Mouse (Mus musculus) erythroid progenitor cell, adult 5-6 weeks (primary cell): ENCODE data around the gene Msl2. TPM values are rescaled to one million over a fixed set of nuclear protein-coding genes. Genes with fewer than 3 reads are reported as not detected.

Experiments used
- ATAC-seq: replicated peaks from 2 replicates; pipeline ENCODE4 v1.8.0; 2016; ENCODE audit warnings: moderate number of reproducible peaks, mild to moderate bottlenecking, moderate TSS enrichment, inconsistent platforms; ENCODE audit not compliant: poor library complexity, low FRiP score, severe bottlenecking
- total RNA-seq, 2 experiments: library from RNA; stranded (forward) in 1 of 2; stranded (reverse) in 1 of 2; fragments of 150-400 nt in 1 of 2; fragments of 186-747, 209-891 nt in 1 of 2; gene quantifications; 2 replicates each; pipeline versions ENCODE4 v1.2.3 to v1.2.4; 2015 to 2017; ENCODE audit warnings: low replicate concordance in 2 of 2

Msl2 gene
- total RNA-seq (2015; ENCODE audit: low replicate concordance) = 59.1 and 74.6 TPM in 2 replicates
- total RNA-seq (2017; ENCODE audit: low replicate concordance) = 51.0 and 59.3 TPM in 2 replicates

DNA sequence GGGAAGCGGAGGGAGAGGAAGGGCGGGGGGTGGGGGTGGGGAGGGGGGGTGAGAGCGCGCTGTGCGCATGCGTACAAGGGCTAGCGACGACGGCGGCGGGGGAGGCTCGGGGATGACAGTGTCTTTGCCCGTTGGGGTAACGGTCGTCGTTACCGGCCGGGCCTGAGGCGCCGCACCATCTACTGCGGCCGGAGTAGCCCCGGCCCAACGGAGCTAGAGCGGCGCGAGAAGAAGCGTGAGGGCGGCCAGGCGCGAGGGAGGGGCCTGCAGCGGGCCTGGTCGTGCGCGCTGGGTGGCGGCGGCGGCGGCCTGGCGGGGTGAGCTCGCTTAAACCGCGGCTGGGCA lies at the start of gene Msl2:
TSS of gene Msl2 (plus strand) at position 115 of the 345 bp plus-strand sequence.
- peak; percentile 48 for ATAC-seq

DNA sequence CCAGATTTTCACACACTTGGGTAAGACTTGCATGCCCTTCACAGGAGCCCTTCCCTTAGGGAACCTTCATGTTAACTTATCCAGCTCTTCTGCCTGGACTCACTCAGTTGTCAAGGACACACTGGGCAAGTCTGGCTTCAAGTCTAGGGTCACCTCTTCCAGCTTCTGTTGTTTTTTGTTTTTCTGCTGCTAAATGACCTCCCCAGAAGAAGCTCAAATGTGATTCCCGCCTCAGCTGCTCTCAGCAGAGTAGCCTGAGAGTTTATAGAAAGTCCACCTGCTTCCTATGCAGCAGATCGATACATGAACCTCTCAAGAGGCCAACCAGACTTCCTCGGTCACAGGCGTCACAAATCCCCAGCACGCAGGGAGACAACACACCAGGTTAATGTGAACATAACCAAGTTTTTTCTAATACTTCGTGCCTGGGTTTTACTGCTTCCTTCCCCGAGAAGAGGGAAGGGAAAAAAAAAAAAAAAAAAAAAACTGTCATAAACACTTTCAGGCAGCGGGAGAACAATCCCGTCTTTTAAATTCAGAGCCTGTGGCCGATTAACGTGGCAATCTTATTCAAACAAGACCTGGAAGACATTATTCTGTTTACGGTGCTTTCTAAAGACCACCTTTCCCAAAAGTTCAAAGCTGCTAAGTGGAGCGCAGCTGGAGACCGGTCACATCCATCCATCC lies 40.0 kb upstream of the Msl2 start:
- ATAC-seq = 0 out of 2 replicates have a peak, but pooled peaks have one; percentile 8

DNA sequence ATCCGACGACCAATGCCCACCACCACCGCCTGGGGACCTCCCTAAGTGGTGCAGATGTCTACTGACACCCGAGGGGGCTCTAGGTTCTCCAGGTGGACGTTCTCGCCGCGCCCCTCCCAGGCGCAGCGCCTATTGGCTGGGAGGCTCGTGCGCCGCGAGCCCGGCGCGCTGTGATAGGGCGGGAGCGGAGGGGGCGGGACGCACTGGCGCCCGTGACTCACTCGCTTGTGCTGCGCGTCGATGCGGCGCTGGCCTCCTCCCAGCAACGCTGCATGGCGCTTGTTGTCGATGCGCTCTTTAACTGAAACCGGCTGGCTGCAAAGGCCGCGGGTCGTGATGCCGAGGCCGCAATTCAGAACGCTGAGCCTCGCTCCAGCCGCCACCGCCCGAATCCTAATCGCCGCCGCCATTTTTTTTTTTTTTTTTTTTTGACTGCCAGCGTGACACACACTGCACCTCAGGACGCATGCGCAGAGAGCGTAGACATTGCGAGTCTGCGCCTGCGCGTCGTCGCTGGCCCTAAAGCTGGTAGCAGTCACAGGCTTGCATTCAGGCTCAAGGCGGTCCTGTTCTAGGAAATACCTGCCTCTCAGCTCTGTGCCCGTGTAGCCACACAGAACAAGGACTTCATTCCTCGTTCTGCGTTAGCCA lies 39.3 kb upstream of the Msl2 start, which contains the start of gene Pccb:
TSS of gene Pccb (minus strand) at position 451 of the 651 bp plus-strand sequence.
- peak; percentile 91 for ATAC-seq

DNA sequence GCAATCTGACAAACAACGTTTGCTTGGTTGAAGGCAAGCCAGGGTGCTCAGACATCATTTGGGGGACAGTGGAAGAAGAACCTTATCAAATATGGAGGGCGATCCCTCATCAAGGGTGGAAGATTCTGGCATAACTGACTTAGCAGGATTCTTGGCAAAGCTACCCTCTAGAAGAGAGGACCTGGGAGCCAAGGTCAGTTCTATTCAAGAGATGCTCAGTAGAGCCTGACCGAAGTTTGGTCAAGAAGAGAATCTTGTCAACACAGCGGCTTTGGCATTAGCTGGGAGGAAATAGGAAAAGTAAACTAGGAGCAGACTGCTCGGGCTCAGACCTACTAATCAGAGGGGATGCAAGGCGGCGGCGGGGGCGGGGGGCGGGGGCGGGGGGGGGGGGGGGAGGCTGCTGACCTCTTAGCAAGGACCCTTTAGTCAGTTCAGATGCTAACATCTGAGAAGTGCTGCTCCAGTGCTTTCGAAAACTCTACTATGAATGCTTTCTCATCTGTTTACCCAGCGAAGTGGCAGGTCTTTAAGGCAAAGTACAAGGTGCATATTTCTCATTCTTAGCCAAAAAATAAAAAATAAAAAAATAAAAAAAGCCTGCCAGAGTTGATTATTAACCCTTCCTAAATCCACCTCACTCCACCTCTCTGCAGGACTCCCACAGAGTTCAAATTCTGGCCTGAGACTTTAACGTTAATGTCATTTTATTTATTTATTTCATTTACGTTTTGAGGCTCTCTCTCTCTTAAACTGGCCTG lies 37.9 kb upstream of the Msl2 start:
- no peak for ATAC-seq

DNA sequence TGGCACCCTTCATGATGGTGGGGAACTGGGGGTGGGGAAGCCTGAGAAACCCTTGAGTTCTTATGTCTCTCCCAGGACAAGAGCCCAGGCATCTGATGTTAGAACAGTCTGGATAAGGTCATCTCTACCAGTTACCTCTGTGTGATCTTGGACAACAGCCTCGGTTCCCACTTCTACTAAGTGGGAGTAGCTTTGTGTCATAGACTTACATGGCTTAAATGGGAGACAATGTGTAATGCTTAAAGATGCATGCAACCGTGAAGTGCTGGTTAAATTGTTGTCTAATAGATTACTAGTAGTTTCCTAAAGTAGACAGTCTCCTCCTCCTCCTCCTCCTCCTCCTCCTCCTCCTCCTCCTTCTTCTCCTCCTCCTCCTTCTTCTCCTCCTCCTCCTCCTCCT lies 37.0 kb upstream of the Msl2 start:
- no peak for ATAC-seq

DNA sequence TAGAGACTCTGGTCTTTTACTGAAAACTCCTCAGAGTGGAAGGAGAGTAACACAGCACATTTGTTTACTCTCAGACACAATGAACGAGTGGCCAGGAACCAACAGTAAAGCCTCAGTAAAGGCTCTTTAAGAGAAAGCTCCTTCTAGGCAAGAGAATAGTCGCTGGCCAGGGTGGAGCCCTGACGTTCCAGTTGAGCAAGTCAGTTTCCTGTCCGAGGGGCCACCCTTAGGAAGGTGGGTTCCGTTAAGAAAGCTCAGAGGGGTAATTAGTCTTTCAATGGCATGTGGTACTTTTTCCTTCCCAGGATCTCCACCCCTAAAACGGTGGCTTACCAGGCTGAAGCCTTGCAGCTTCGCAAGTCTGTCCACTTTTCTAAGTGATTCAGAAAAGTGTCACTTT lies 36.5 kb upstream of the Msl2 start:
- ATAC-seq = no peak

DNA sequence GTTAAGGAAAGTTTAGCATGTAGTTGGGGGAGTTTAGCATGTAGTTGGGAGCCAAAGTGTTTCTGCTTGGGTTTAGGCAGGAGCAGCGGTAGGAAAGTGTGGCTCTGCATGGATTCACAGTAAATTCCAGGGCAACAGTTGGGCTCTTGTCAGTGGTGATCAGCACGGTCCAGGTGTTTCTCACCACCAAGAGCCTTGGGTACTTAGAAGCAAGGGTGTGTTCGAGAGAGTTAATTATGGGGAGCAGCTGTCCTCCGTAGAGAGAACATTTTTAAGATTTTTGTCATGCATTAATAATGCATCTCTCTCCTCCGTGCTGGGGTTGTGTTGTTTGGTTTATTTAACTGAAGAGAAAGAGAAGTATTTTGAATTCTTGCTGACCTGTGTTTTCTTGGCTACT lies 35.3 kb upstream of the Msl2 start:
- ATAC-seq = no peak

DNA sequence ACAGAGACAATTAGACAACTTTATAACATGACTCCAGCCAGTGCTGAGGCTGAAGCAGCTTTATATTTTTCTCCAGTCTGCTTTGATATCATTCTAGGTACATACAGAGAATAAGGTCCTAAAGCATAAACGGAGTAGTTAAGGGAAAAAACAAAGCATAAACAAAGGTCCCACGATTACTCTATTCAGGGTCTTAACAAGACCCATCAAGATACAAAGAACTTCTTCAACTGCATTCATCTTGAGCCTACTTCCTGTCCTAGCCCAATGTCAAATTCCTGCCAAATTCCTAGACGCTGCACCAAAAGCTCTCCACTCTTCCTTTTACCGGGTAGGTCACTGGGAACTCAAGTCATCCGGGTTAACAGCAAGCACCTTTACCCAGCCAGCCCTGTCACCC lies 32.4 kb upstream of the Msl2 start:
- ATAC-seq = no peak

DNA sequence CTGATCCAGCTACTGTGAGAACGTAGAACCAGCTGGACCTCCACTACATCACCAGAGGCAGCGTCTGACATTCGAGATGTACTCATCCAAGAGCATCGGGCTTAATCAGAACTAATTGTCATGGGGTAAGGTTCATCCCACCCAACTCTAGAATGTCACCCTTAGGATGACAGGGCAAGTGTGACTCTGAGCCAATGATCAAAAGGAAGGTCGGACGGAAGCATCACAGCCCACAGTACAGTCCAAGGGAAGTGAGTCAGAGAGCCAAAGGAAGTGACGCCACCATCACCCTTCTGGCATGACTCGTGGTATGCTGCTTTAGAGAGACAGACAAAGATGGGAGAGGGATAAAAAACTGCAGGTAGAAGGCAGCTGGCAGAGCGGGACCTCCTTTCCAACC lies 31.7 kb upstream of the Msl2 start:
- ATAC-seq = no peak

DNA sequence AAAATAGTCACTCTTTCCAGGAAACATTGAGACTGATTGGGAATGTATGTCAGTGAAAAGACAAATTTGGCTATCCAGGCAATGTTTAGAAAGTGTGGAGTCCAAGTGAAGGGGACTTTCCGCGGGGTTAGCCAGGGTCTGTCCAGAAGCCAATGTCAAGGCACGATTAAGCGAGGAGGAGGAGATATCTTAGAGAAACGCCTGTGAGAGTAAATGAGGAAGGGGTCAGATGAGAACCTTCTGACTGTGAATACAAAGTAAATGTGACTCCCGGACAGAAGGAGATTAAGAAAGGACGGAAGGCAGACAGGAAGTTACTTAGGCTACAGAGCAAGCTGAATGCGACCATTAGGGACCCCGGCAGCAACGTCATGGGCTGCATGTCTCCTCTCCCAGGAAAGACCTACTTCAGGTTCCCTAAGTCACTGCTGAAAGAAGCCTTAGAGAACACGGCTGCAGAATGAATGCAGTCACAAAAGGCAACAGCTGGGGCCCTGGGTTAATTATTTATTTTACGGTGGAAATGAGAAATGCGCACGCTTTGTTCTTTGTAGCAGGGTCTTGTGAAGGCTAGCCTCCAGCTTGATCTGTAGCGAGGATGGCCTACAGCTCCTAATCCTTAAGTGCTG lies 28.1 kb upstream of the Msl2 start:
- no peak for ATAC-seq

DNA sequence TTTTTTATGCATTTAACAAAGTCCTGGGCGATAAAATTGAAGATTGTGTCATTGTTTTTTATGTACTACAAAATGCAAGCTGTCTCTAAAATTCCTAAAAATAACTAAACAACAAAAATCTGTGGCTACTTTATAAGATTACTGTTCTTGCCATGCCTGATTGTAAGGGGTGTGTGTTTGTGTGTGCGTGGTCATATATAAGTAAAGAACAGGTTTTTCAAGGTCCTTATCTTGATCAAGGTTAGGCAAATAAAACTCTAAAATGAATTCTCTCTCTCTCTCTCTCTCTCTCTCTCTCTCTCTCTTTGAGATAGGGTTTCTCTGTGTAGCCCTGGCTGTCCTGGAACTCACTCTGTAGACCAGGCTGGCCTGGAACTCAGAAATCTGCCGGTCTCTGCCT lies 21.9 kb upstream of the Msl2 start:
- no peak for ATAC-seq

DNA sequence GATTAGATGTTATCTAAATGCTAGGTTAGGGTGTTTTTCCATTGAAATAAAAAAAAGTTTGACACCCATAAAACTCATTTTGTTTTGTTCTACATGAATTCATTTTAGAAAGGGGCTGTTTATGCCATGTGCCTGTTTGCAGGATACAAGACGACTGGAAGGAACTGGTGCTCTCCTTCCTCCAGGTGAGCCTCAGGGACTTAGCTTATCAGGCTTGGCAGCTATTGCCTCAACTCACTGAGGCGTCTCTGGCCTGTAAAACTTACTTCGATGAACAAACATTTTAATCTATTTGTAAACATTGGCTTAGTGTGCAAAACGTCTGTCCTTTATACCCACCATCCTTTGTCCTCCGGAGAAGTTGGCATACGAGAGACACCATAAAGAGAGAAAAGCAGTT lies 21.2 kb upstream of the Msl2 start:
- no peak for ATAC-seq

DNA sequence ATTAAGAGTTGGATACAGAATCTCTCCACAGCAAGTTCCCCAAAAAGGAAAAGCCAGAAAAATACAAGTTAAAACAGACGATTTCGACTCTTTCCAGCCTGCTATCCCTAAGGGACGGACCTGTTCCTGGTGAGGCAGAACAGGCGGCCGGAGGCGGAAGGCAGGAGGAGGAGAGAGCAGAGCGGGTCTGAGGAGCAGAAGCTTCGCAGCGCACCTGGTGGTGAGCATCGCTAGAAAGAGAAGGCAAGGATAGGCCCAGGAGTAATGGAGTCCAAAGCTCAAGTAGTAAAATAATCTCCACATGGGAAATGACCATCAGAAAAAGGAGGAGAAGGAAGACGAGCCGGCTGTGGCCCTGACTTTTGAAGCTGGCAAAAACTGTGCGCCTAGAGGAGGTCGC lies 20.6 kb upstream of the Msl2 start:
- ATAC-seq = no peak

DNA sequence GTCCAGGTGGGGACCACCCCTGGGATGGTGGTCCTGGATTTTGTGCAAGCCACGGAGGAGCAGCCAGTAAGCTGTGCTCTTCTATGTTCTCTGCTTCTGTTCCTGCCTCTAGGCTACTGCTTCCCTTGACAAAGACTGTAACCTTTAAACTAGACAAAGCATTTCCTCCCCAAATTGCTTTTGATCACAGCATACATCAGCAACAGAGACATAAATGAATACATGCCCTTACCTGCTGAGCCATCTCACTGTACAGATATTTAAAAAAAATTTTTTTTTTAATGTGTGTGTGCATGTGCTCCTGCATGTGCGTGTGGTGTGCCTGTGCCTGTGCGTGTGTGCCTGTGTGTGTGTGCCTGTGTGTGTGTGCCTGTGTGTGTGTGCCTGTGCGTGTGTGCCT lies 16.7 kb upstream of the Msl2 start:
- no peak for ATAC-seq

DNA sequence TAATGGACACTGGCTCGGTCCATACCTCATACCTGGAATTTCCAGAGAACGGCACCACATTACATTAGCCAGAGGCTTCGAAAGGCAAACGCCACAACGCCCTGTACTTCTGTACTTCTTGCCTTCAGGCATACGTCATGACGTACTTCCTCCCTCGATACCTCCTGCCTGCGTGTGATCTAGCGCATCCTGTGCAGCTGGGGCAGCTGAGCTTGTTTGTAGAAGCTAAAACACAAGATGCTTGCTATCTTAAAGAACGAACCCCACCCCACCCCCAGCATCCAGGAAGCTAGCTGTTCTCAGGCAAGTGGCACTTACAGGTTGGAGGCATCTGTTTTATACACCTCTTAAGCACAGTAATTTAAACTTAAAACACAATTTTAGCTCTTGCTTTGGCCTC lies 12.9 kb upstream of the Msl2 start:
- no peak for ATAC-seq

DNA sequence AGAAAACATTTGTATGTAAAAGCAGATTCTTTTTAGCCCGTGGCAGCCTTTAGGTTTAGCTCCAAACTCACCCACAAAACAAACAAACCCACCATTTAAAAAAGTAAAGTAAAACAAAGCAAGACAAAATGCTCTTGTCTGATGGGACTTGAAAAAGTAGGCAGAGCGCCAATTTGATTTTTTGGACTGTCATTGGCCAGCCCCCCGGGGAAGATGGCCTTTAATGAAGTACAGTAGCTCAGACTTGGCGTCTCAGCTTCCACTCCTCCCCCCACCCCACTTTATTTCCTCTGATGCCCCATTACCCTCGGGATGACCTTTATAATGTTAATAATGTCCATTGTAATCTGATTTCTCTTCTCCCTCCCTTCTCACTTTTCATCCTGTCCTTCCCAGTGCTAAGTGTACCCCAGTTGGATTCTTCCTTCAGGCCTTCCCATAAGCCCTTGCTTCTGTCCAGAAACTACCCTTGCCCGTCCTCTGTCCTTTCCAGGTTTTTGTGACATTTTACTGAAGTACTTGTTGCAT lies 11.6 kb upstream of the Msl2 start:
- no peak for ATAC-seq

DNA sequence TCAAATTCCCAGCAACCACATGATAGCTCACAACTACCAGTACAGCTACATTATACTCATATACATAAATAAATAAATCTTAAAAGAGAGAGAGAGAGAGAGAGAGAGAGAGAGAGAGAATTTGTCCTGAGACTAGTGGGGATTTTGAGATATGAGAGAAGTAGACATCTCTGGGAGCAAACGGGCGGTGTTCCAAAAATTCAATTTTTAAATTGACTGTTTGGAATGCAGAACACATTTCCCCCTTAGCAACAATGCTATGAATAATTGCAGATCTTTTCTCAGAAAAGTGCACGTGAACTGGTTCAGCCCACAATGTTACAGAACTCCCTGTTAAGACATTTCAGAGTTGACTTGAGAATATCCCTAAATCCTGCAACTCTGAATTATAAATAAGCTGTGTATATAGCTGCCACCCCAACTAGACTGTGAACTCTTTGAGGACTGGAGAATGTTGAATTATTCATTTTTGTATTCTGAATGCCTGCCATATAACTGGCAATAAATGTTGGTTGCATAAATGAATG lies 8.8 kb upstream of the Msl2 start:
- no peak for ATAC-seq

DNA sequence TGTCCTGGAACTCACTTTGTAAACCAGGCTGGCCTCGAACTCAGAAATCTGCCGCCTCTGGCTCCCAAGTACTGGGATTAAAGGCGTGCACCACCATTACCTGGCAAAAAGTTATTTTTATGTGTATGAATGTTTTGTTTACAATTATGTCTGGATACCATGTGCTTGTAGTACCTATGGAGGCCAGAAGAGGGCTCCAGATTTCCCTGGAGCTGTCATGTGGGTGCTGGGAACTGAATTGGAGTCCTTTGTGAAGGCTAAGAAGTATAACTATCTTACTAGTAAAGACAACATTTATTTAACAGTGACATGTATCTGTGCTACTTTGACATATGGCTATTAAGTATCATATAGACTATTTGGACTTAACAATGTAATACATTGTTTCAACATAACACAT lies 4.1 kb upstream of the Msl2 start:
- no peak for ATAC-seq

DNA sequence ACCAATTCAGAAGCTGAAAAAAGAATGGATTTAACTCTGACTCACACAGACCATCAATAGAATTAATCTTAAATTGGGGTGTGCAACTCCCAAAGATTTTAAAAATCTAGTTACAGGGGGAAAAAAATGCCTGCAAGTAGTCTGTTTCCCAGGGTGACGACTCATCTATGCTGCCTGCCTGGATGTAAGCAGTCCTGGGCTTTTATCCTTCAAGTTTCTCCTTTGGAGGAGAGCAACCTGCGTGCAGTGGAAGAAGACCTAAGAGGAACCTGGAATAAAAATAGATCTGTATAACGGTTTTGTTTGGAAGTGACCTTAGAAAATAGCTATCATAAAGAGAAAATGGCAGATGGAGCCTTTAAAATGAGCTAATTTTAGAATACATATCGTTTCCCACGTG lies 1.4 kb upstream of the Msl2 start:
- no peak for ATAC-seq
